Mouse (Mus musculus) forebrain, embryonic 16.5 days (tissue): ENCODE results near the gene Rad51. TPM values are rescaled to one million over a fixed set of nuclear protein-coding genes. Genes with fewer than 3 reads are reported as not detected.

Experiments used
- ATAC-seq: fragments of 200-750 bp; cut with Nextera tagmentation; 2 replicates; pipeline ENCODE4 v1.8.0; 2017; ENCODE audit warnings: mild to moderate bottlenecking, moderate library complexity
- H3K27ac ChIP-seq: fragments of 300-500 bp; sonication (generic); 2 replicates; pipeline ENCODE4 v1.5.1; 2014; ENCODE audit warnings: low read length, control low read depth
- H3K27me3 ChIP-seq: fragments of 300-500 bp; sonication (generic); replicated peaks from 2 replicates; pipeline ENCODE4 v1.6.1; 2014; ENCODE audit warnings: low read length; ENCODE audit not compliant: control insufficient read depth, insufficient read depth
- H3K36me3 ChIP-seq: fragments of 300-500 bp; sonication (generic); 2 replicates; pipeline ENCODE4 v1.6.1; 2014; ENCODE audit not compliant: control insufficient read depth, insufficient read depth
- H3K4me1 ChIP-seq: fragments of 300-500 bp; sonication (generic); replicated peaks from 2 replicates; pipeline ENCODE4 v1.6.1; 2014; ENCODE audit warnings: low read length; ENCODE audit not compliant: control insufficient read depth, insufficient read depth
- H3K4me2 ChIP-seq: fragments of 300-500 bp; sonication (generic); 2 replicates; pipeline ENCODE4 v1.6.1; 2014; ENCODE audit warnings: mild to moderate bottlenecking, low read length, control low read depth
- H3K4me3 ChIP-seq: fragments of 300-500 bp; sonication (generic); replicated peaks from 2 replicates; pipeline ENCODE4 v1.5.1; 2014; ENCODE audit warnings: mild to moderate bottlenecking, low read length, control low read depth
- H3K9ac ChIP-seq: fragments of 300-500 bp; sonication (generic); replicated peaks from 2 replicates; pipeline ENCODE4 v1.6.1; 2014; ENCODE audit warnings: low read depth, low read length, control low read depth
- H3K9me3 ChIP-seq: fragments of 300-500 bp; sonication (generic); 2 replicates; pipeline ENCODE4 v1.6.1; 2016; ENCODE audit warnings: low read length; ENCODE audit not compliant: control insufficient read depth
- WGBS: fragments of 180-500 bp; shearing (Covaris S2); extraction: QIAGEN DNeasy Blood & Tissue Kit; methylation state at CpG from one replicate; pipeline ENCODE4 v1.1.7; 2014; 5-methylcytosine and 5-hydroxymethylcytosine counted together
- polyA plus RNA-seq: library from polyadenylated mRNA; unstranded; fragments of >200 nt; fragmentation: Nextera tagmentation; extraction: Ambion mirVana; gene quantifications from 2 replicates; pipeline ENCODE4 v1.2.1, GENCODE M21; 2015

Rad51 gene
- polyA plus RNA-seq: 17.6 and 20.3 TPM in 2 replicates

DNA sequence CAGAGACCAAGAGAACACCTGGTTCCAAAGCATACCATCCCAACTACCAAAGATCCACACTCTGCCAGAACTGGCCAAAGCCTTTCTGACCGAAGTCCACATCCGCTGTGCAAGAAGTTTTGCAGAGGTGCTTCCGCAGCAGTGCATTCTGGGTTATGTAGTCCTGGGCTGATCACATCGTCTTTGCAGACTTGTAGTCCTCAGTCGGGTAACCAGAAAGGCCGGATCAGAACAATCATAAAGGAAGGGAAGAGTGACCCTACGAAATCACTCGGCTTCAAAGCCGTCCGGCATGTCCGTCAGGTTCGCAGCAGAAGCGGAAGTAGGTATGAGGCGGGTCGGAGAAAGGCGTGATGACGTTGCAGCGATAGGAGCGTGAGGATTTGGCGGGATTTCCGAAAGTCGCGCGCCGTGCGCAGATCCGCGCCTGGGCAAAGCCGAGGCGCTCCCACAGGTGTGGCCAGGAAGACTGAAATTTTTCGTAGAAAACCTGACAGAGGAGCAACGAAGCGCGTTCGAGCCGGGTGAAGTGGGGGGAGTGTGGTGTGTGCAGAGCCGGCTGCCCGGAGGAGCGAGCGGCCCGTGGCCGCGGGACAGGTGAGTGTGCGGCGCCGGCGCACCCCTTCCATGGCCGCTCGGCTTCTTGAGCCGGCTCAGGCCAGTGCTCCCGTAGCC lies at the start of gene Rad51:
Rad51 (plus strand) TSS at position 356 of the 675 bp plus-strand sequence.
- WGBS: 0% methylated on average over 51 of the region's 51 CpGs
- Histone ChIP-seq H3K27me3 (no peaks in the 10 kb centered on the region), H3K9me3 (no peaks in the 10 kb centered on the region), H3K27ac (peak within 1 kb of the TSS; percentile 84), H3K36me3 (no peaks in the 10 kb centered on the region), H3K9ac (peak within 1 kb of the TSS; percentile 65), H3K4me3 (peak within 1 kb of the TSS; percentile 78), H3K4me1 (peaks cover 8% of the 10 kb centered on the region), H3K4me2 (peak within 1 kb of the TSS; percentile 95)
- ATAC-seq: peak; percentile 94

DNA sequence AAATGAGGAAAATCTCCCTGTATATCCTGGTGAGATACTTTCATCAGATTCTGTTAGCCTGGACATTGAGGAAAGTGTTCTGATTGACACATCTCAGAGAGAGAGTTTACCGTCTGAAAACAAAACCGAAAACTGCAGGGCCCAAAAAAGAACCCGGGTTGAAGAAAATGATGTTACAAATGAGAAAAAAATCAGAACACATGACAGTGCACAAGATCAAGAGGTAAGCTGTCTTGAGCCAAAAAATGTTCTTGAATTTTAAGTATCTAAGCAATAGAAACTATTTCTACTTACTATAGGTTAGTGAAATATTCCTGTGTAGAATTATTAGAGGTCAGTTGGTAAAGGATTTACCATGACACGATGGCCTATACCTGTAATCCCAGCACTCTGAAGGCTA lies 40.2 kb upstream of the Rad51 start:
- H3K27me3 ChIP-seq: no peaks in the 10 kb centered on the region
- H3K4me1 ChIP-seq: no peaks in the 10 kb centered on the region
- no peaks in the 10 kb centered on the region for H3K9me3 ChIP-seq
- H3K36me3 ChIP-seq: no peaks in the 10 kb centered on the region; the same call in 1 of the 2 replicates
- no peak overlapping the region for H3K9ac ChIP-seq
- H3K4me2 ChIP-seq: no peak overlapping the region
- H3K4me3 ChIP-seq: no peak overlapping the region
- ATAC-seq: no peak
- WGBS: 93% methylated on average over 4 of the region's 4 CpGs
- H3K27ac ChIP-seq: no peak overlapping the region

DNA sequence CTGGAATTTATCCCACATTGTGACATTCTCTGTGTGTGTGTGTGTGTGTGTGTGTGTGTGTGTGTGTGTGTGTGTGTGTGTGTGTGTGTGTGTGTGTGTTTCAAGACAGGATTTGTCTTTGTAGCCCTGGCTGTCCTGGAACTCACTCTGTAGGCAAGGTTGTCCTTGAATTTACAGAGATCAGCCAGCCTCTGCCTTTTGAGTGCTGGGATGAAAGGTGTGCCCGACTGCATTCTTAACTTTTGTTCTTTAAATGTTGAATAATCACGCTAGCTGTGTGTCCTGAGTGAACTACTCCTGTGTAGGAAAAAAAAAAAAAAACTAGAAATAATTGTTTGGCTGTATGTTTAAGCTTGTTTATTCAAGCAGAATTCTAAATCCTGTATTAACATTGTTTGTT lies 26.4 kb upstream of the Rad51 start:
- Histone ChIP-seq H3K4me3 (no peak overlapping the region), H3K4me1 (no peaks in the 10 kb centered on the region), H3K4me2 (no peak overlapping the region), H3K9me3 (no peaks in the 10 kb centered on the region), H3K27ac (no peak overlapping the region), H3K9ac (no peak overlapping the region), H3K27me3 (no peaks in the 10 kb centered on the region), H3K36me3 (peaks cover 2% of the 10 kb centered on the region; the same call in 1 of the 2 replicates)
- WGBS: 85% methylated on average over 2 of the region's 2 CpGs
- no peak for ATAC-seq

DNA sequence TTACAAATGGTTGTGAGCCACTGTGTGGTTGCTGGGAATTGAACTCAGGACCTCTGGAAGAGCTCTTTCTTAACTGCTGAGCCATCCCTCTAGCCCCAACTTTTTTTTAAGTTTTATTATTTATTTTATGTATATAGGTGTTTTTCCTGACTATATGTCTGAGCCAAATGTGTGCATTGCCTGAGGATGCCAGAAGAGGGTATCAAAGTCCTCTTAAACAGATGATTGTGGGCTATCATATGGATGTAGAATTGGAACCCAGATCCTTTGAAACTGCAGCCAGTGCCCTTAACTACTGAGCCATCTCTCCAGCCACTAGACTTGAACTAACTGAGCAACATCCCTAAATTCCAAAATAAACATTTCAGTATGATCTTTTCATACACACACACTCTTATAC lies 11.0 kb upstream of the Rad51 start:
- H3K9me3 ChIP-seq: no peaks in the 10 kb centered on the region
- no peaks in the 10 kb centered on the region for H3K27me3 ChIP-seq
- no peaks in the 10 kb centered on the region for H3K4me1 ChIP-seq
- no peaks in the 10 kb centered on the region for H3K36me3 ChIP-seq
- no peak overlapping the region for H3K4me3 ChIP-seq
- no peak overlapping the region for H3K9ac ChIP-seq
- H3K4me2 ChIP-seq: no peak overlapping the region
- H3K27ac ChIP-seq: no peak overlapping the region
- no peak for ATAC-seq

- no peak overlapping the region for H3K4me3 ChIP-seq
- 0 out of 2 replicates have a peak, but pooled peaks cover under 1% of the 10 kb centered on the region for H3K4me1 ChIP-seq
- H3K4me2 ChIP-seq: no peak overlapping the region
- H3K9me3 ChIP-seq: no peaks in the 10 kb centered on the region
- 90% methylated on average over 5 of the region's 5 CpGs for WGBS
- H3K36me3 ChIP-seq: no peaks in the 10 kb centered on the region
- no peak for ATAC-seq
- H3K27me3 ChIP-seq: no peaks in the 10 kb centered on the region
- H3K27ac ChIP-seq: no peak overlapping the region
- no peak overlapping the region for H3K9ac ChIP-seq
These were observed 6.0 kb upstream of the Rad51 start for GRCm38 (mm10) chr2:119106583-119106982.

GRCm38 (mm10) chr2:119108554-119108953 lies 4.0 kb upstream of the Rad51 start:
- H3K9ac ChIP-seq: no peak overlapping the region
- no peak for ATAC-seq

DNA sequence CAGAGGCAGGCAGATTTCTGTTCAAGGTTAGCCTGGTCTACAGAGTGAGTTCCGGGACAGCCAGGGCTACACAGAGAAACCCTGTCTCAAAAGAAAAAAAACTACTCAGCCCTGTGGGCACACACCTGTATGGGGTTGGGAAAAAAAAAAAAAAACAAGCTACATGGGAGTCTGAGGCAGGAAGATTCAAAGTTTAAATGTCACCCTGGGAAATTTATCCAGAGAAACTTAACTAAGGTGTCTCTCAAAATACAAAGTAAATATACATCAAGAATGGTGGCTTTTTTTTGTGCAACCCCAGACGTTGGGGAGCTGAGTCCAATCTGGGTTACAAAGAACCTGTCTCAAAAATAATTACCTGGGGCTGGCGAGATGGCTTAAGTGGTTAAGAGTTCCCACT lies 1.5 kb upstream of the Rad51 start:
- Histone ChIP-seq H3K4me2 (no peak overlapping the region), H3K9ac (no peak overlapping the region), H3K4me1 (peaks cover 8% of the 10 kb centered on the region), H3K9me3 (no peaks in the 10 kb centered on the region), H3K4me3 (no peak overlapping the region), H3K27ac (no peak overlapping the region), H3K27me3 (no peaks in the 10 kb centered on the region), H3K36me3 (no peaks in the 10 kb centered on the region)
- no peak for ATAC-seq
- 90% methylated on average over 3 of the region's 3 CpGs for WGBS

More at GRCm38 (mm10) chr2:119108554-119108953, 4.0 kb upstream of the Rad51 start:
- H3K36me3 ChIP-seq: no peaks in the 10 kb centered on the region
- no peaks in the 10 kb centered on the region for H3K9me3 ChIP-seq
- peaks cover 8% of the 10 kb centered on the region for H3K4me1 ChIP-seq
- H3K27ac ChIP-seq: no peak overlapping the region
- no peak overlapping the region for H3K4me3 ChIP-seq
- 63% methylated on average over 4 of the region's 4 CpGs for WGBS
- H3K27me3 ChIP-seq: no peaks in the 10 kb centered on the region
- no peak overlapping the region for H3K4me2 ChIP-seq

GRCm38 (mm10) chr2:119113121-119113925 lies 730 bp downstream of the Rad51 start:
- peak overlapping the region; percentile 78 for H3K4me3 ChIP-seq
- WGBS: 13% methylated on average over 20 of the region's 20 CpGs
- H3K36me3 ChIP-seq: no peaks in the 10 kb centered on the region
- no peaks in the 10 kb centered on the region for H3K9me3 ChIP-seq
- H3K4me1 ChIP-seq: peaks cover 8% of the 10 kb centered on the region
- ATAC-seq: no peak
- H3K27ac ChIP-seq: no peak overlapping the region
- H3K9ac ChIP-seq: peak overlapping the region; percentile 65
- peak overlapping the region; percentile 95 for H3K4me2 ChIP-seq
- H3K27me3 ChIP-seq: no peaks in the 10 kb centered on the region

- H3K27me3 ChIP-seq: no peaks in the 10 kb centered on the region
- WGBS: 94% methylated on average over 5 of the region's 5 CpGs
- H3K36me3 ChIP-seq: peaks cover 35% of the 10 kb centered on the region
These were observed 23.8 kb downstream of the Rad51 start for GRCm38 (mm10) chr2:119136346-119136898.

More at GRCm38 (mm10) chr2:119136346-119136898, 23.8 kb downstream of the Rad51 start:
- no peak overlapping the region for H3K27ac ChIP-seq
- no peak overlapping the region for H3K4me2 ChIP-seq
- H3K9ac ChIP-seq: no peak overlapping the region
- H3K9me3 ChIP-seq: no peaks in the 10 kb centered on the region
- no peaks in the 10 kb centered on the region for H3K4me1 ChIP-seq
- no peak overlapping the region for H3K4me3 ChIP-seq
- ATAC-seq: no peak
